Mouse (Mus musculus) limb, embryonic 12.5 days (tissue): ENCODE measurements at regions not wholly inside any gene's neighbourhood (a gene's known extent, or its start where the extent isn't known, plus 50 kb on each side); places are given as distances from the start of the nearest gene placed in this dataset.
"Not testable (repeated sequence)": the region's sequence is repeated elsewhere in the genome, so short reads cannot be mapped to it uniquely, and the experiment has no call there.

Experiments used
- ATAC-seq: fragments of 200-750 bp; cut with Nextera tagmentation; 2 replicates; pipeline ENCODE4 v1.8.0; 2017; ENCODE audit warnings: low read depth, moderate TSS enrichment; ENCODE audit not compliant: insufficient number of reproducible peaks, insufficient read depth, low FRiP score, low TSS enrichment
- H3K27ac ChIP-seq: fragments of 300-500 bp; sonication (generic); 2 replicates; pipeline ENCODE4 v1.5.1; 2016; ENCODE audit warnings: mild to moderate bottlenecking, moderate library complexity
- H3K27me3 ChIP-seq: fragments of 300-500 bp; sonication (generic); 2 replicates; pipeline ENCODE4 v1.6.1; 2016; ENCODE audit warnings: mild to moderate bottlenecking, moderate library complexity
- H3K36me3 ChIP-seq: fragments of 300-500 bp; sonication (generic); 2 replicates; pipeline ENCODE4 v1.6.1; 2016; ENCODE audit warnings: mild to moderate bottlenecking, moderate library complexity
- H3K4me1 ChIP-seq: fragments of 300-500 bp; sonication (generic); replicated peaks from 2 replicates; pipeline ENCODE4 v1.6.1; 2016
- H3K4me2 ChIP-seq: fragments of 300-500 bp; sonication (generic); 2 replicates; pipeline ENCODE4 v1.6.1; 2016; ENCODE audit warnings: mild to moderate bottlenecking, moderate library complexity
- H3K4me3 ChIP-seq: fragments of 300-500 bp; sonication (generic); replicated peaks from 2 replicates; pipeline ENCODE4 v1.5.1; 2016; ENCODE audit warnings: mild to moderate bottlenecking
- H3K9ac ChIP-seq: fragments of 300-500 bp; sonication (generic); replicated peaks from 2 replicates; pipeline ENCODE4 v1.6.1; 2016; ENCODE audit warnings: mild to moderate bottlenecking, moderate library complexity
- H3K9me3 ChIP-seq: fragments of 300-500 bp; sonication (generic); 2 replicates; pipeline ENCODE4 v1.6.1; 2016; ENCODE audit warnings: mild to moderate bottlenecking, moderate library complexity
- WGBS: fragments of 180-500 bp; shearing (Covaris S2); methylation state at CpG from one replicate; pipeline ENCODE4 v1.1.7; 2016; 5-methylcytosine and 5-hydroxymethylcytosine counted together

- ATAC-seq = no peak
These were observed 78.6 kb upstream of the Creb5 start for GRCm38 (mm10) chr6:53208474-53208873.

GRCm38 (mm10) chr6:53207781-53208180, 79.3 kb upstream of the Creb5 start:
- 79% methylated on average over 5 of the region's 5 CpGs for WGBS

More at GRCm38 (mm10) chr6:53208474-53208873, 78.6 kb upstream of the Creb5 start:
- H3K27me3 ChIP-seq = no peaks in the 10 kb centered on the region
- H3K4me1 ChIP-seq = peaks cover 22% of the 10 kb centered on the region
- H3K27ac ChIP-seq = no peak overlapping the region
- H3K9ac ChIP-seq = no peak overlapping the region
- H3K4me2 ChIP-seq = no peak overlapping the region
- WGBS = 73% methylated on average over 3 of the region's 3 CpGs
- H3K36me3 ChIP-seq = no peaks in the 10 kb centered on the region
- H3K9me3 ChIP-seq = no peaks in the 10 kb centered on the region
- H3K4me3 ChIP-seq = no peak overlapping the region

GRCm38 (mm10) chr6:53207361-53207760, 79.7 kb upstream of the Creb5 start:
- no peak for ATAC-seq
- Histone ChIP-seq H3K9me3 (no peaks in the 10 kb centered on the region), H3K4me2 (no peak overlapping the region), H3K36me3 (no peaks in the 10 kb centered on the region), H3K4me3 (no peak overlapping the region), H3K27me3 (no peaks in the 10 kb centered on the region), H3K9ac (no peak overlapping the region), H3K4me1 (peaks cover 26% of the 10 kb centered on the region), H3K27ac (no peak overlapping the region)
- WGBS = 55% methylated on average over 2 of the region's 2 CpGs

More at GRCm38 (mm10) chr6:53207781-53208180, 79.3 kb upstream of the Creb5 start:
- Histone ChIP-seq H3K9me3 (no peaks in the 10 kb centered on the region), H3K9ac (no peak overlapping the region), H3K4me1 (peaks cover 24% of the 10 kb centered on the region), H3K36me3 (no peaks in the 10 kb centered on the region), H3K4me2 (no peak overlapping the region), H3K27me3 (no peaks in the 10 kb centered on the region), H3K4me3 (no peak overlapping the region), H3K27ac (no peak overlapping the region)
- ATAC-seq = no peak

GRCm38 (mm10) chr6:53201281-53201956, 85.7 kb upstream of the Creb5 start:
- peak overlapping the region; percentile 46; the same call in 1 of the 2 replicates for H3K27ac ChIP-seq
- ATAC-seq = no peak
- H3K4me1 ChIP-seq = peaks cover 18% of the 10 kb centered on the region
- H3K9me3 ChIP-seq = no peaks in the 10 kb centered on the region
- peak overlapping the region; percentile 15; the same call in 1 of the 2 replicates for H3K4me2 ChIP-seq
- 12% methylated on average over 10 of the region's 10 CpGs for WGBS
- H3K27me3 ChIP-seq = no peaks in the 10 kb centered on the region
- no peak overlapping the region for H3K9ac ChIP-seq
- no peaks in the 10 kb centered on the region for H3K36me3 ChIP-seq
- H3K4me3 ChIP-seq = no peak overlapping the region

GRCm38 (mm10) chr6:53199474-53199873, 87.6 kb upstream of the Creb5 start:
- no peaks in the 10 kb centered on the region for H3K9me3 ChIP-seq
- no peaks in the 10 kb centered on the region for H3K36me3 ChIP-seq
- no peak overlapping the region for H3K4me3 ChIP-seq
- no peak overlapping the region for H3K4me2 ChIP-seq
- peaks cover 18% of the 10 kb centered on the region for H3K4me1 ChIP-seq
- ATAC-seq = no peak
- 69% methylated on average over 2 of the region's 2 CpGs for WGBS
- no peak overlapping the region for H3K27ac ChIP-seq
- no peaks in the 10 kb centered on the region for H3K27me3 ChIP-seq
- no peak overlapping the region for H3K9ac ChIP-seq

- not testable (repeated sequence) for H3K4me2 ChIP-seq, ATAC-seq, H3K27me3 ChIP-seq, H3K9me3 ChIP-seq, H3K4me1 ChIP-seq, H3K4me3 ChIP-seq, H3K27ac ChIP-seq, H3K36me3 ChIP-seq, H3K9ac ChIP-seq
- 90% methylated on average over 17 of the region's 17 CpGs for WGBS
These were observed 104.9 kb upstream of the Creb5 start for GRCm38 (mm10) chr6:53182131-53182530.

- H3K4me3 ChIP-seq = no peak overlapping the region; the same call in 1 of the 2 replicates
- WGBS = 16% methylated on average over 10 of the region's 10 CpGs
- no peak for ATAC-seq
These were observed 96.0 kb upstream of the Jazf1 start for GRCm38 (mm10) chr6:53164423-53164841.

GRCm38 (mm10) chr6:53163091-53163490, 94.7 kb upstream of the Jazf1 start:
- no peaks in the 10 kb centered on the region for H3K27me3 ChIP-seq
- no peaks in the 10 kb centered on the region for H3K36me3 ChIP-seq
- no peaks in the 10 kb centered on the region for H3K9me3 ChIP-seq
- H3K4me2 ChIP-seq = no peak overlapping the region
- ATAC-seq = no peak
- no peak overlapping the region for H3K9ac ChIP-seq
- peaks cover 8% of the 10 kb centered on the region for H3K4me1 ChIP-seq
- no peak overlapping the region for H3K4me3 ChIP-seq
- WGBS = 91% methylated on average over 7 of the region's 7 CpGs
- H3K27ac ChIP-seq = no peak overlapping the region

More at GRCm38 (mm10) chr6:53164423-53164841, 96.0 kb upstream of the Jazf1 start:
- H3K4me1 ChIP-seq = peaks cover 12% of the 10 kb centered on the region
- no peak overlapping the region for H3K27ac ChIP-seq
- H3K4me2 ChIP-seq = peak overlapping the region; percentile 42
- H3K36me3 ChIP-seq = no peaks in the 10 kb centered on the region
- no peaks in the 10 kb centered on the region for H3K27me3 ChIP-seq
- H3K9ac ChIP-seq = no peak overlapping the region
- no peaks in the 10 kb centered on the region for H3K9me3 ChIP-seq

- no peak overlapping the region for H3K4me2 ChIP-seq
- no peaks in the 10 kb centered on the region for H3K9me3 ChIP-seq
- H3K36me3 ChIP-seq = no peaks in the 10 kb centered on the region
- no peak for ATAC-seq
- H3K4me1 ChIP-seq = peaks cover 13% of the 10 kb centered on the region
- H3K4me3 ChIP-seq = no peak overlapping the region
- no peak overlapping the region for H3K9ac ChIP-seq
- H3K27ac ChIP-seq = no peak overlapping the region
- whole genome bisulfite sequencing = 83% methylated on average over 2 of the region's 2 CpGs
- H3K27me3 ChIP-seq = no peaks in the 10 kb centered on the region
These were observed 93.2 kb upstream of the Jazf1 start for GRCm38 (mm10) chr6:53161627-53162026.

- no peak for ATAC-seq
- no peak overlapping the region for H3K4me2 ChIP-seq
- 0 out of 2 replicates have a peak, but pooled peaks cover 6% of the 10 kb centered on the region for H3K4me1 ChIP-seq
- no peak overlapping the region for H3K4me3 ChIP-seq
- no peaks in the 10 kb centered on the region for H3K9me3 ChIP-seq
- no peak overlapping the region for H3K9ac ChIP-seq
- 58% methylated on average over 4 of the region's 4 CpGs for WGBS
- no peaks in the 10 kb centered on the region for H3K27me3 ChIP-seq
- no peaks in the 10 kb centered on the region for H3K36me3 ChIP-seq
- H3K27ac ChIP-seq = no peak overlapping the region
These were observed 86.2 kb upstream of the Jazf1 start for GRCm38 (mm10) chr6:53154621-53155020.

GRCm38 (mm10) chr6:53147478-53147877, 79.0 kb upstream of the Jazf1 start:
- Histone ChIP-seq H3K4me3 (no peak overlapping the region), H3K4me2 (no peak overlapping the region), H3K27ac (no peak overlapping the region), H3K9me3 (no peaks in the 10 kb centered on the region), H3K9ac (no peak overlapping the region), H3K36me3 (no peaks in the 10 kb centered on the region), H3K4me1 (peaks cover 5% of the 10 kb centered on the region; the same call in 1 of the 2 replicates), H3K27me3 (no peaks in the 10 kb centered on the region)
- no peak for ATAC-seq
- WGBS = 64% methylated on average over 5 of the region's 5 CpGs
